Mouse (Mus musculus) left cerebral cortex, postnatal 10 days (tissue): ENCODE data around the gene Tes. TPM values are rescaled to one million over a fixed set of nuclear protein-coding genes. Genes with fewer than 3 reads are reported as not detected.

Source experiments
- DNase-seq, 2 experiments: peaks; one replicate each; pipeline ENCODE4 v3.0.0; 2021 to 2022; ENCODE audit warnings: low spot score in 2 of 2, mixed read lengths in 1 of 2; ENCODE audit errors: extremely low spot score in 1 of 2
- intact Hi-C: fragments of 180-260 bp; cut with DNase I; formaldehyde crosslinking; loops from one replicate; pipeline ENCODE4 v1.15.1; 2025
- total RNA-seq, 2 experiments: library from RNA; stranded (reverse); gene quantifications; 2 replicates each; pipeline ENCODE4 v1.2.3; 2021

Tes gene
- total RNA-seq, 2 experiments from 2014 or later: 7.0 to 8.2 TPM

DNA sequence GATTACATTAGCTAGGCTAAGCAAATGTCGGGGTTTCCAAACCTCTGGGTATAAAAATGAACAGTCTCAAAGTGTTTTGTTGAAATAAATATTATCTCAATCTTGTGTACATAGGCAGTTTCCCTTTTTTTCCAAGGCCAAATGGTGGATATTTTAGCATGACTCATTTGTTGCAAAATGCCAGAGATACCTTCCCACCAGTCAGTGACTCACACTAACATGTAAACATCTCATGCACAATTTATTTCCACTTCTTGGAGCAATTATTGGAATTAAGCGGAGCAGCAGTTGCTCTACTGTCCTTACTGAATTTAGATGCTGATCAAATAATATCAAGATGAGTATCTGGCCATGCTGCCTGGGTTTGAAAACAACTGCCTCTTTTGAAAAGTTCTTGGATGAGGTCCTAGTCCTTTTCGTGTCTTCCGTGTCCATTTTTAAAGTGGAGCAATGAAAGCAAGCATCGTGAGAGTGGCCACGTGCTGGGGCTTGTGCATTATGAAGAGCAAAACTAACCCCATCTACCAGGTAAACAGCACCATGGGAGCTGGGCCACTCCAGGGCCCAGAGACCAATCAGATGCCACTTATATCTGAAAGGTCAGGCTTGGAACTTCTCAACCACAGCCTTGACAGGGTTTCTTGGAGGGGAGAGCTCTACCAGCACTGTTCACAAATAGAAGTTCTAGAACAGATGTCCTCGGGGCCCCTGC, 54.7 kb downstream of the Tes start:
- intact Hi-C loops: loop anchor here (10.0 kb wide), 1 partner anchor 345 kb away; the partner anchor contains the start of gene Met
- no peak for DNase-seq

DNA sequence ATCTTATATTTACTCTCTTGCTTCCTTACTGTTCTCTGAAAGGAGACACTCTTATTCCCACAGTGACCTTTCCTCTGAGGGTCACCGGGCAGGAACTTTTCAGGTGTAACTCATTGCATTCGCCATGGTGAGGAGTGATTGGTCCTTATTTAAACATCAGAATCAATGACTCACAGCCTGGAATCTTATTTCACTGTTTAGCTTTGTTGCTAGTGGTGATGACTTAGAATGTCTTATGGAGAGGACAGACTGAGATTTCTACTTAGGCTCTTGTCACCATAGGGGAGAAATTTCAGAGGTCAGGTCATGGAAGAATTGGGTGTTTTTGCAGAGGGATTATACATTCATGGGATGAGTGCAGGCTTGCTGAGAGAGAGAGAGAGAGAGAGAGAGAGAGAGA, 75.1 kb downstream of the Tes start:
- intact Hi-C loops: no loop called here

DNA sequence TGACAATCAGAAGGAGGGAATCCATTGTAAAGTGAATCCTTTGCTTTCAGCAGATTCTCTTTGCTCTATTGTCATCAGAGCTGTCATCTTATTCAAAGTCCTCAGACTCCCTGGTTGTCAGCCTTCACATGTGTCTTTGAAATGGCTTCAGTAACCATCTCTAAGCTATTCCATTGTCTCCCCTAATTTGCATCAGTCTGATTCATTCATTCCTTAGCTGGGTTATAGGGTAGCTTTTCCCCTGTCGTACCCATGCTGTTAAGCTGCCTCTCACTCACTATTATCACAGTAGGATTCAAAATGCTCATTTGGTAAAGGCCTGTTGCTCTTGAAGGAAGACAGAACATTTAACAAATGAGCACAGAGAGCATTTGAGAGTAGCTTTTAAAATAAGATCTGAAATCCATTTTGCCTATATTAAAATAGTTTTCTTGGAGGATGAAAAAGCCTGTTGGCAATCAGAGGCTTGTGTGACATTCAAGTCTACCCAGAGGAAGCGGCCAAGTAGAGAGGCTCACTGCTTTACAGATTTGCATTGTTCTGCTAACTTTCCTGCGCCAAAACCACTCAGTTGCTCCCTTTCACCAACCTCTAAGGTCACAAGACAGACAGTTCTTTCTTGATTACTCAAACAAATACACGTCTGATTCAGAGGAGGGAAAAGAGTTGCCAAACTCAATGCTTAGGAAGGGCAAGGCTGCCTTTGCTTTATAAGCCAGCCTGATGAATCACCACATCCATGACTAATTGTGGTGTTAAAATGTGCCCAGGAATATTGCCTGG, 77.8 kb downstream of the Tes start:
- intact Hi-C loops: no loop called here
- peak in 1 of 2 experiments; percentile 39 for DNase-seq

More for the DNA sequence above, 75.1 kb downstream of the Tes start:
- DNase-seq: no peak

DNA sequence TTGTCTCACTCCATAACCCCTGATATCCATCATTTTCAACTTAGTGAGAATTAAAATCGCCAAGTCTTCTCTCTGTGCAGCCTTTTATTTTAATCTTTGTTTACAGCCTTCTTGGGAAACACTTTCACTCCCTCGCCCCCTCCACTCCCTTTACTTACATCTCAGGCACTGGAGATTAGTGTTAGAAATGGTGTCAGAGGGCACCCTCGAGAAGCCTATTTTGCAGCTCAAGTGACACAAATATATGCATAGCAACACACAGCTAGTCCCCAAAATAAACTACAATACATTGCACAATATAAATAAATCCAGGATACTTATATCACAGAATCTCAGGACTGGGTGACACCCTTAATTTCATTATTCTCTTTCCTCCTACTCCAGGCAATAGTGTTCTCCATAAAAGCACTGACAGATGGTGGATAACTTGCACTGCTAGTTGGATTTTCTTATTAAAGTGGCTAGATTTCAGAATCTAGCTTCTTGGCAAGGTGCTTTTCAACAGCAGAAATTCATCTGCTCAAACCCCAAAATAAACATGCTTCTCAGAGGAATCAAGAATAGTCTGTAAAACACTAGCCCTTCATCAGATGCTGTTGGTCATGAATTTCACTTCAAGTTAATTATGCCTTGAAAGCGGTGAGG, 86.2 kb downstream of the Tes start:
- DNase-seq: peak in 1 of 2 experiments; percentile 50
- intact Hi-C loops: no loop called here

DNA sequence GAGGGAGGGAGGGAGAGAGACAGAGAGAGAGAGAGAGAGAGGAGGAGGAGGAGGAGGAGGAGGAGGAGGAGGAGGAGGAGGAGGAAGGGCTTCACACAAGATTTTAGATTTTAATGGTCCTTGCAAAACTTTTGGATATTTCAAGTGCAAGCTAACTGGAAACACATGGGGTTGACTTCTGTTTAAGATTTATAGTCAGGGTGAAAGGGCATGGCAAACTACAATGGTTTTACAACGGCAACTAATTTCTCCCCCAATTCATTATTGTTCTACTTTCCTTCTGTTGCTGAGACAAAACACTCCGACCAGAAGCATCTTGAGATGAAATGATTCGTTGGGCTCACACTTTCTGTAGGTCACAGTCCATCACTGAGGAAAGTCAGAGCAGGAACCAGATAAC, 87.6 kb downstream of the Tes start:
- intact Hi-C loops: no loop called here

More for the DNA sequence above, 87.6 kb downstream of the Tes start:
- DNase-seq: no peak

Other genes starting within 250 kb of the Tes start
- under 1 TPM in 1 of 2 experiments, not detected in 1; 0.20 TPM for gene Tfec, start 166.7 kb upstream of the Tes start, total RNA-seq
- 10 to 100 TPM; 31.6 to 32.7 TPM for gene Cav2, start 216.0 kb downstream of the Tes start, total RNA-seq
- 10 to 100 TPM; 25.7 to 26.7 TPM for gene Cav1, start 241.2 kb downstream of the Tes start, total RNA-seq